In the genomic region with DNA sequence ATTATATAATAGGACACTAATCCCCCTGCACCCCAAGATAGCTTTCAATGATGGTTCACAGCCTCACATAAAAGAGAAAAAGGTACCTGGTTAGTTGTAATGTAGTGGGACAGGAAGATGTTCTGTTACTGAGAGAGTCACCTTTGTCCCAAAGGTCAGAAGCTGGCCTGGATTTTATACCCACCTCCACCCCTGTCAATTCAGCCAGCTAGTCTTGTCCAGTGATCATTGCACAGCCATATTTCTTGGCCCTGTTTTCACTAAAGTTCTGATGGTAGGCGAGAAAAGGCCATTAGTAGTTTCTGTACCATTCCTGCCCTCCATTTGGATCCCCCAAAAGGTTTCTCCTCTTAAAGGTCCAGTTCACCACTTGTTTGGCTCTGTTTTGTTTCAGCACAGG, we compare ENCODE assay signal across 17 mouse cellular contexts. TPM values are rescaled to one million over a fixed set of nuclear protein-coding genes. Genes with fewer than 3 reads are reported as not detected.
DNase-seq lines count a peak whose midpoint lies in the region; ATAC-seq and TF ChIP-seq lines count a peak whose summit lies in the region.
"Had no signal": no experiment of that assay in that cellular context is flagged by ENCODE, and none has a peak within 500 bp of the region (broad histone marks: within the 10 kb centered on the region; RNA-seq: fewer than 3 reads in every experiment).

No protein-coding gene starts in this region.

- H3K27me3 ChIP-seq in heart, embryonic 15.5 days, result no peaks in the 10 kb centered on the region
- no peaks in the 10 kb centered on the region for H3K27me3 ChIP-seq in heart, embryonic 10.5 days (ENCODE audit: insufficient read depth, poor library complexity, severe bottlenecking)
- H3K27me3 ChIP-seq in liver, embryonic 13.5 days, result peaks cover 44% of the 10 kb centered on the region
- H3K27me3 ChIP-seq in liver, embryonic 12.5 days (replicated peaks), result peaks cover 44% of the 10 kb centered on the region
- no peaks in the 10 kb centered on the region for H3K27me3 ChIP-seq in testis, adult 2 months (ENCODE audit: control insufficient read depth, insufficient read depth, low read length)
- H3K27me3 ChIP-seq: intestine, embryonic 15.5 days; neural tube, embryonic 13.5 days; stomach, embryonic 15.5 days had no signal

- 0 out of 2 replicates have a peak overlapping the region, but pooled peaks have one; percentile 29 for H3K27ac ChIP-seq in heart, embryonic 15.5 days
- no peak overlapping the region for H3K27ac ChIP-seq in heart, embryonic 10.5 days
- H3K27ac ChIP-seq in liver, embryonic 13.5 days, result peak overlapping the region; percentile 25; the same call in 1 of the 2 replicates
- no peak overlapping the region for H3K27ac ChIP-seq in liver, embryonic 12.5 days
- H3K27ac ChIP-seq in testis, adult 2 months (ENCODE audit: control insufficient read depth, insufficient read depth, low read depth, low read length), result no peak overlapping the region
- H3K27ac ChIP-seq: forebrain, embryonic 12.5 days; intestine, embryonic 15.5 days; neural tube, embryonic 13.5 days; stomach, embryonic 15.5 days had no signal

- no peak overlapping the region for H3K4me2 ChIP-seq in heart, embryonic 15.5 days
- H3K4me2 ChIP-seq in liver, embryonic 13.5 days, result peak overlapping the region; percentile 73; the same call in 1 of the 2 replicates
- H3K4me2 ChIP-seq in liver, embryonic 12.5 days, result no peak overlapping the region

- peaks cover 26% of the 10 kb centered on the region for H3K36me3 ChIP-seq in heart, embryonic 15.5 days
- H3K36me3 ChIP-seq in heart, embryonic 10.5 days, result peaks cover 40% of the 10 kb centered on the region
- H3K36me3 ChIP-seq in liver, embryonic 13.5 days, result peaks cover 38% of the 10 kb centered on the region
- H3K36me3 ChIP-seq in liver, embryonic 12.5 days, result peaks cover 53% of the 10 kb centered on the region
- H3K36me3 ChIP-seq in testis, adult 2 months (ENCODE audit: control insufficient read depth, insufficient read depth, low read length), result peaks cover 4% of the 10 kb centered on the region
- H3K36me3 ChIP-seq: intestine, embryonic 15.5 days had no signal

- no peaks in the 10 kb centered on the region for H3K9me3 ChIP-seq in heart, embryonic 15.5 days (replicated peaks)
- H3K9me3 ChIP-seq in heart, embryonic 10.5 days, result no peaks in the 10 kb centered on the region
- H3K9me3 ChIP-seq in liver, embryonic 13.5 days (replicated peaks), result no peaks in the 10 kb centered on the region
- H3K9me3 ChIP-seq in liver, embryonic 12.5 days (replicated peaks), result no peaks in the 10 kb centered on the region
- H3K9me3 ChIP-seq: forebrain, embryonic 12.5 days; intestine, embryonic 15.5 days; neural tube, embryonic 13.5 days; stomach, embryonic 15.5 days had no signal

- no peak for TF ChIP-seq POLR2A in testis, adult 2 months (IDR thresholded peaks at IDR 0.05; ENCODE audit: control insufficient read depth, low read depth, low read length)

- no peak for TF ChIP-seq CTCF in testis, adult 2 months (IDR thresholded peaks at IDR 0.05; ENCODE audit: control insufficient read depth, insufficient read depth, insufficient replicate concordance, low read depth, low read length)

- no peak for ATAC-seq in heart, embryonic 15.5 days (replicated peaks; ENCODE audit: insufficient number of reproducible peaks, insufficient read depth, low FRiP score, low read depth)
- ATAC-seq in liver, embryonic 13.5 days (ENCODE audit: low read depth), result no peak
- no peak for ATAC-seq in liver, embryonic 12.5 days
- ATAC-seq in monocyte, adult 5-6 weeks (replicated peaks; ENCODE audit: insufficient number of reproducible peaks, low FRiP score, low TSS enrichment, poor library complexity, severe bottlenecking), result no peak

- no peak overlapping the region for H3K4me3 ChIP-seq in heart, embryonic 15.5 days
- H3K4me3 ChIP-seq in heart, embryonic 10.5 days, result no peak overlapping the region
- H3K4me3 ChIP-seq in liver, embryonic 13.5 days (replicated peaks), result no peak overlapping the region
- H3K4me3 ChIP-seq in liver, embryonic 12.5 days, result no peak overlapping the region
- peak overlapping the region; percentile 9; the same call in 1 of the 2 replicates for H3K4me3 ChIP-seq in testis, adult 2 months (ENCODE audit: control insufficient read depth, low read depth, low read length)

- H3K9ac ChIP-seq in heart, embryonic 15.5 days, result peak overlapping the region; percentile 5; the same call in 1 of the 2 replicates
- H3K9ac ChIP-seq in liver, embryonic 13.5 days, result no peak overlapping the region
- H3K9ac ChIP-seq in liver, embryonic 12.5 days, result no peak overlapping the region
- H3K9ac ChIP-seq: stomach, embryonic 15.5 days had no signal

- WGBS in heart, embryonic 15.5 days, result 82% methylated on average over 1 of the region's 1 CpGs
- WGBS in heart, embryonic 10.5 days, result 70% methylated on average over 1 of the region's 1 CpGs
- 76% methylated on average over 1 of the region's 1 CpGs for WGBS in liver, embryonic 13.5 days (ENCODE audit: insufficient replicate concordance)
- 57% methylated on average over 1 of the region's 1 CpGs for WGBS in liver, embryonic 12.5 days (ENCODE audit: insufficient replicate concordance)

- H3K4me1 ChIP-seq in heart, embryonic 15.5 days (replicated peaks), result peaks cover 53% of the 10 kb centered on the region
- H3K4me1 ChIP-seq in heart, embryonic 10.5 days, result peaks cover 48% of the 10 kb centered on the region
- H3K4me1 ChIP-seq in liver, embryonic 13.5 days (replicated peaks), result peaks cover 89% of the 10 kb centered on the region
- H3K4me1 ChIP-seq in liver, embryonic 12.5 days, result peaks cover 85% of the 10 kb centered on the region
- H3K4me1 ChIP-seq in testis, adult 2 months (ENCODE audit: control insufficient read depth, insufficient read depth, low read length), result peaks cover 7% of the 10 kb centered on the region

- DNase-seq in heart, embryonic 10.5 days (ENCODE audit: low spot score), result no peak
- DNase-seq in liver, embryonic 13.5 days, result no peak
- DNase-seq in testis, postnatal 10 days (ENCODE audit: low spot score), result no peak
- DNase-seq: adrenal gland, postnatal 36 days; cerebellum, adult 18-20 months; kidney, postnatal 10 days; layer of hippocampus, postnatal 36 days; lung, postnatal 4 days; right cerebral cortex, postnatal 25 days had no signal

RNA-seq across cellular contexts. Expression of a gene that starts 1.2 kb away (rescaled TPM):
- polyA plus RNA-seq in heart, embryonic 15.5 days (2015; fragmentation: Nextera tagmentation; extraction: Ambion mirVana), result 11.1 and 12.8 TPM in 2 replicates
- polyA plus RNA-seq in heart, embryonic 10.5 days (2016; fragmentation: Nextera tagmentation; extraction: Ambion mirVana), result 15.7 and 24.9 TPM in 2 replicates
- polyA plus RNA-seq in liver, embryonic 13.5 days (2015; fragmentation: Nextera tagmentation; extraction: Ambion mirVana), result 32.5 and 37.9 TPM in 2 replicates
- polyA plus RNA-seq in liver, embryonic 12.5 days (2016; fragmentation: Nextera tagmentation; extraction: Ambion mirVana), result 32.2 and 33.1 TPM in 2 replicates
- polyA plus RNA-seq in testis, adult 2 months (2012; rRNA removed), result 6.6 and 8.7 TPM in 2 replicates
- total RNA-seq in monocyte, adult 5-6 weeks (2017), result 1.4 to 2.3 TPM in 2 of 3 replicates, not detected in the other

RNA-seq across cellular contexts. Expression of a gene that starts 6.9 kb away (rescaled TPM):
- polyA plus RNA-seq in heart, embryonic 15.5 days (2015; fragmentation: Nextera tagmentation; extraction: Ambion mirVana), result 15.6 and 20.0 TPM in 2 replicates
- polyA plus RNA-seq in heart, embryonic 10.5 days (2016; fragmentation: Nextera tagmentation; extraction: Ambion mirVana), result 17.3 and 24.9 TPM in 2 replicates
- 14.5 and 17.7 TPM in 2 replicates for polyA plus RNA-seq in liver, embryonic 13.5 days (2015; fragmentation: Nextera tagmentation; extraction: Ambion mirVana)
- 17.5 and 17.8 TPM in 2 replicates for polyA plus RNA-seq in liver, embryonic 12.5 days (2016; fragmentation: Nextera tagmentation; extraction: Ambion mirVana)
- polyA plus RNA-seq in testis, adult 2 months (2012; rRNA removed), result 19.6 and 21.5 TPM in 2 replicates
- total RNA-seq in monocyte, adult 5-6 weeks (2017), result 14.0 to 33.3 TPM (median 20.1 TPM) in 3 replicates

RNA-seq across cellular contexts. Expression of a gene that starts 9.0 kb away (rescaled TPM):
- polyA plus RNA-seq in heart, embryonic 15.5 days (2015; fragmentation: Nextera tagmentation; extraction: Ambion mirVana), result 25.3 and 28.0 TPM in 2 replicates
- polyA plus RNA-seq in heart, embryonic 10.5 days (2016; fragmentation: Nextera tagmentation; extraction: Ambion mirVana), result 43.5 and 53.9 TPM in 2 replicates
- polyA plus RNA-seq in liver, embryonic 13.5 days (2015; fragmentation: Nextera tagmentation; extraction: Ambion mirVana), result 52.6 and 60.6 TPM in 2 replicates
- 68.0 and 72.6 TPM in 2 replicates for polyA plus RNA-seq in liver, embryonic 12.5 days (2016; fragmentation: Nextera tagmentation; extraction: Ambion mirVana)
- 29.0 and 29.3 TPM in 2 replicates for polyA plus RNA-seq in testis, adult 2 months (2012; rRNA removed)
- 22.6 to 41.7 TPM (median 35.3 TPM) in 3 replicates for total RNA-seq in monocyte, adult 5-6 weeks (2017)

RNA-seq across cellular contexts. Expression of a gene that starts 12.7 kb away (rescaled TPM):
- 76.8 and 86.0 TPM in 2 replicates for polyA plus RNA-seq in heart, embryonic 15.5 days (2015; fragmentation: Nextera tagmentation; extraction: Ambion mirVana)
- polyA plus RNA-seq in heart, embryonic 10.5 days (2016; fragmentation: Nextera tagmentation; extraction: Ambion mirVana), result 119 and 127 TPM in 2 replicates
- 76.9 and 82.6 TPM in 2 replicates for polyA plus RNA-seq in liver, embryonic 13.5 days (2015; fragmentation: Nextera tagmentation; extraction: Ambion mirVana)
- polyA plus RNA-seq in liver, embryonic 12.5 days (2016; fragmentation: Nextera tagmentation; extraction: Ambion mirVana), result 80.0 and 83.0 TPM in 2 replicates
- 284 and 298 TPM in 2 replicates for polyA plus RNA-seq in testis, adult 2 months (2012; rRNA removed)
- total RNA-seq in monocyte, adult 5-6 weeks (2017), result 51.8 to 77.7 TPM (median 56.1 TPM) in 3 replicates

RNA-seq across cellular contexts. Expression of a gene that starts 26.2 kb away (rescaled TPM):
- polyA plus RNA-seq in heart, embryonic 15.5 days (2015; fragmentation: Nextera tagmentation; extraction: Ambion mirVana), result 43.2 and 46.1 TPM in 2 replicates
- polyA plus RNA-seq in heart, embryonic 10.5 days (2016; fragmentation: Nextera tagmentation; extraction: Ambion mirVana), result 40.5 and 44.7 TPM in 2 replicates
- polyA plus RNA-seq in liver, embryonic 13.5 days (2015; fragmentation: Nextera tagmentation; extraction: Ambion mirVana), result 99.0 and 99.7 TPM in 2 replicates
- 105 and 109 TPM in 2 replicates for polyA plus RNA-seq in liver, embryonic 12.5 days (2016; fragmentation: Nextera tagmentation; extraction: Ambion mirVana)
- 25.8 and 26.6 TPM in 2 replicates for polyA plus RNA-seq in testis, adult 2 months (2012; rRNA removed)
- total RNA-seq in monocyte, adult 5-6 weeks (2017), result 6.6 to 20.9 TPM (median 13.2 TPM) in 3 replicates

Comparison
In these comparisons a context has a peak if more than half of its experiments do, and no peak if none do; other contexts are left out.
1. H3K27ac ChIP-seq: peak in heart, embryonic 15.5 days (single experiment) and liver, embryonic 13.5 days (single experiment); none in heart, embryonic 10.5 days (single experiment), liver, embryonic 12.5 days (single experiment) and testis, adult 2 months (single experiment).